Mouse (Mus musculus): Measurements from ENCODE around the gene Tctn1. TPM values are rescaled to one million over a fixed set of nuclear protein-coding genes. Genes with fewer than 3 reads are reported as not detected.

The Tctn1 gene
- total and polyA plus RNA-seq, 3 experiments, result 3.8 to 6.0 TPM; not detected in 1

DNA sequence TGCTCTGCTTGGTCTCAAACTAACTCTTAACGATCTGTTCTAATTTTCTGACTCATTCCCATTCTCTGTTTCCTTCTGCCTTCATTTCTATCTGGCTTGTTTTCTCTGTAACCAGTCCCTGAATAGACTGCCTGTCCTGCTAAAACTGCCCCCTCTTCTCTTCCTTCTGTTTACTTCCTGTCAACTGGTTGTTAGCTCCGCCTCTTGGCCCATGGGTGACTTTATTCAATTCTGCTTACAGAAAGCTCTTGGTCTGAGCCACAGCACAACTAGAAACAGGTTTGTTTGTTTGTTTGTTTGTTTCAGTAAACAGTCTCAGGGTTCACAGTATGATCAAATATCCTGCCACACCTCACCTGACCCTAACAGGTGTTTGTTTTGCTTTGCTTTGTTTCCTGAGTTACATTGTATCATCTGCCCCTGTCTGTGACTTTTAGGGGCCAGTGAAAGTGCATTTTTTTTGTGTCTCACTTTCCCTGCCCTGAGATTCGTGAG is 35.9 kb downstream of the Tctn1 start:
- TF ChIP-seq HCFC1 (IDR thresholded peaks at IDR 0.05; ENCODE audit: low read depth, low read length) (no peak), MYB (IDR thresholded peaks at IDR 0.05; ENCODE audit: low read depth, low read length) (no peak), NELFE (IDR thresholded peaks at IDR 0.05; ENCODE audit: low read depth, low read length) (no peak), KAT2A (conservative IDR thresholded peaks at IDR 0.05; ENCODE audit: low read depth, low read length) (no peak), ZMIZ1 (IDR thresholded peaks at IDR 0.05; ENCODE audit: low read depth, low read length) (no peak), ZNF384 (IDR thresholded peaks at IDR 0.05; ENCODE audit: low read depth, low read length) (no peak), USF1 (IDR thresholded peaks at IDR 0.05; ENCODE audit: low read depth, low read length) (no peak), MYC (IDR thresholded peaks at IDR 0.05; ENCODE audit: low read depth, low read length) (no peak), USF2 (IDR thresholded peaks at IDR 0.05; ENCODE audit: borderline replicate concordance in 1 of 2, insufficient read depth in 1 of 2, low read depth in 1 of 2, low read length in 2 of 2) (no peak), CHD2 (IDR thresholded peaks at IDR 0.05; ENCODE audit: low read length) (no peak), NRF1 (IDR thresholded peaks at IDR 0.05; ENCODE audit: insufficient read depth, low read depth, low read length, poor library complexity, severe bottlenecking) (no peak), GATA1 (IDR thresholded peaks at IDR 0.05; ENCODE audit: low read depth, low read length) (no peak), E2F4 (IDR thresholded peaks at IDR 0.05; ENCODE audit: borderline replicate concordance, low read depth, low read length) (no peak), MEF2A (IDR thresholded peaks at IDR 0.05; ENCODE audit: extremely low read depth, insufficient replicate concordance, low read depth, low read length, poor library complexity, severe bottlenecking) (no peak), ETS1 (IDR thresholded peaks at IDR 0.05; ENCODE audit: low read depth, low read length) (no peak)
- Histone ChIP-seq H3K9ac (ENCODE audit: control insufficient read depth, low read depth, low read length, poor library complexity, severe bottlenecking) (no peak overlapping the region), H3K4me3 (ENCODE audit: control insufficient read depth in 1 of 2, insufficient read depth in 1 of 2, low read depth in 2 of 2, low read length in 2 of 2) (no peak overlapping the region), H3K27me3 (ENCODE audit: control insufficient read depth in 1 of 2, insufficient read depth in 2 of 2, low read length in 2 of 2) (no peaks in the 10 kb centered on the region), H3K36me3 (ENCODE audit: control insufficient read depth in 1 of 2, insufficient read depth in 2 of 2, low read length in 2 of 2) (no peaks in the 10 kb centered on the region), H3K4me1 (ENCODE audit: control insufficient read depth in 1 of 2, insufficient read depth in 2 of 2, low read length in 2 of 2) (no peaks in the 10 kb centered on the region), H3K9me3 (replicated peaks; ENCODE audit: insufficient read depth, low read length) (no peaks in the 10 kb centered on the region), H3K79me2 (ENCODE audit: control insufficient read depth, insufficient read depth, low read length, poor library complexity) (no peaks in the 10 kb centered on the region), H3K27ac (ENCODE audit: control insufficient read depth, low read depth, low read length) (no peak overlapping the region)
- no peak for DNase-seq (ENCODE audit: low read depth, low spot score)

- H3K27ac ChIP-seq (ENCODE audit: control insufficient read depth, low read depth, low read length), result no peak overlapping the region
- TF ChIP-seq CHD2 (IDR thresholded peaks at IDR 0.05; ENCODE audit: low read length) (no peak), ETS1 (IDR thresholded peaks at IDR 0.05; ENCODE audit: low read depth, low read length) (no peak), MAFK (IDR thresholded peaks at IDR 0.05; ENCODE audit: borderline replicate concordance, low read depth, low read length) (no peak), MXI1 (IDR thresholded peaks at IDR 0.05; ENCODE audit: low read depth, low read length) (no peak), MEF2A (IDR thresholded peaks at IDR 0.05; ENCODE audit: extremely low read depth, insufficient replicate concordance, low read depth, low read length, poor library complexity, severe bottlenecking) (no peak), ZNF384 (IDR thresholded peaks at IDR 0.05; ENCODE audit: low read depth, low read length) (no peak), RAD21 (IDR thresholded peaks at IDR 0.05; ENCODE audit: low read depth, low read length) (no peak), POLR2AphosphoS5 (IDR thresholded peaks at IDR 0.05; ENCODE audit: borderline replicate concordance, low read depth, low read length) (no peak), GATA1 (IDR thresholded peaks at IDR 0.05; ENCODE audit: low read depth, low read length) (no peak)
- no peak overlapping the region for H3K9ac ChIP-seq (ENCODE audit: control insufficient read depth, low read depth, low read length, poor library complexity, severe bottlenecking)
- no peaks in the 10 kb centered on the region for H3K27me3 ChIP-seq (ENCODE audit: control insufficient read depth in 1 of 2, insufficient read depth in 2 of 2, low read length in 2 of 2)
- no peaks in the 10 kb centered on the region for H3K4me1 ChIP-seq (ENCODE audit: control insufficient read depth in 1 of 2, insufficient read depth in 2 of 2, low read length in 2 of 2)
- H3K9me3 ChIP-seq (replicated peaks; ENCODE audit: insufficient read depth, low read length), result no peaks in the 10 kb centered on the region
- H3K79me2 ChIP-seq (ENCODE audit: control insufficient read depth, insufficient read depth, low read length, poor library complexity), result no peaks in the 10 kb centered on the region
- DNase-seq (ENCODE audit: low read depth, low spot score), result no peak
- no peaks in the 10 kb centered on the region for H3K36me3 ChIP-seq (ENCODE audit: control insufficient read depth in 1 of 2, insufficient read depth in 2 of 2, low read length in 2 of 2)
- H3K4me3 ChIP-seq (ENCODE audit: control insufficient read depth in 1 of 2, insufficient read depth in 1 of 2, low read depth in 2 of 2, low read length in 2 of 2), result no peak overlapping the region
Observed at GRCm38 (mm10) chr5:122224291-122224690, 40.0 kb downstream of the Tctn1 start.

Measured in MEL (cell line).